Mouse (Mus musculus): ENCODE data around the gene Itgae. TPM values are rescaled to one million over a fixed set of nuclear protein-coding genes. Genes with fewer than 3 reads are reported as not detected.

Gene Itgae
- polyA plus RNA-seq, 1 experiment, result 0.33 TPM

GRCm38 (mm10) chr11:73057701-73058100 lies 32.7 kb upstream of the Itgae start:
- Histone ChIP-seq H3K4me1 (ENCODE audit: control insufficient read depth, insufficient read depth, low read length) (no peaks in the 10 kb centered on the region), H3K4me3 (replicated peaks; ENCODE audit: insufficient read depth, low read depth, low read length) (no peak overlapping the region), H3K27me3 (ENCODE audit: control insufficient read depth, insufficient read depth, low read length) (no peaks in the 10 kb centered on the region), H3K27ac (ENCODE audit: insufficient read depth, low read length) (no peak overlapping the region)
- no peak for DNase-seq
- no peak for TF ChIP-seq CTCF (IDR thresholded peaks at IDR 0.05; ENCODE audit: borderline replicate concordance, insufficient read depth, low read depth, low read length)
- no peak for TF ChIP-seq POLR2A (IDR thresholded peaks at IDR 0.05; ENCODE audit: borderline replicate concordance, insufficient read depth, low read length)
- 81% methylated on average over 5 of the region's 5 CpGs for WGBS

DNA sequence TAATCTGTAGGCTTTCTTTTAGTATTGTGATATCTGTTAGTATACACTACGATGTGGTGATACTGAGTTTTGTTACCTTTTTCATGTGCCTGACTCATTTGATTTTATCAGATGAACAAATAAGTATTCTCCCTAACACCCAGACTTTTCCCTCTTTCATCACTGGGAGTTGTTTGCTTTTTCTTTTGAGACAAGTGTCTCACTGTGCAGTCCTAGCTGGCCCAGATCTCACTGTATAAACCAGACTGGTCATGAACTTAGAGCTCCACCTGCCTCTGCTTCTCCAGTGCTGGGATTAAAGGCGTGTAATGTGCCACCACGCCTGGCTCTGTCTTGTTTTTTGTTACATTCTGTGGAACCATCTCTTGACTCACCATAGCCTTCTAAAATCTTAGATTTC lies 30.8 kb upstream of the Itgae start:
- no peak for TF ChIP-seq POLR2A (IDR thresholded peaks at IDR 0.05; ENCODE audit: borderline replicate concordance, insufficient read depth, low read length)
- no peak for DNase-seq
- Histone ChIP-seq H3K4me1 (ENCODE audit: control insufficient read depth, insufficient read depth, low read length) (no peaks in the 10 kb centered on the region), H3K27me3 (ENCODE audit: control insufficient read depth, insufficient read depth, low read length) (no peaks in the 10 kb centered on the region), H3K27ac (ENCODE audit: insufficient read depth, low read length) (no peak overlapping the region), H3K4me3 (replicated peaks; ENCODE audit: insufficient read depth, low read depth, low read length) (no peak overlapping the region)
- 93% methylated on average over 3 of the region's 3 CpGs for WGBS

DNA sequence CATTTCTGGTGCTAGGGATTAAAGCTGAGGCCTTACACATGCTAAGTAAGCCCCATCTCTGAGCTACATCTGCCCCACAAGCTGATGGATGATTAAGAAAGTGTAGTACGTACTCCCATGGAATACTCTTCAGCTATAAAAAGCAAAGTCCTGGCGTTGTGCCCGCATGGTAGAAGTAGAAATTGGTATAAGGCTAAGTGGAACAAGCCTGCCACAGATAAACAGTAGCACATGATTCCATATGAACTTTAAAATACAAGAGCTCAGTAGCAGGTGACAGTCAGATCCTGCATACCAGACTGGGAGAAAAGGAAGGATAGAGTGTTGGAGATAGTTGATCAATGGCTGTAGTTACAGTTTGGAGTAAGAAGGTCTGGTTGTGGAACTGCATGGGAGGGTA lies 29.0 kb upstream of the Itgae start:
- Histone ChIP-seq H3K4me3 (replicated peaks; ENCODE audit: insufficient read depth, low read depth, low read length) (no peak overlapping the region), H3K27me3 (ENCODE audit: control insufficient read depth, insufficient read depth, low read length) (no peaks in the 10 kb centered on the region), H3K27ac (ENCODE audit: insufficient read depth, low read length) (no peak overlapping the region), H3K4me1 (ENCODE audit: control insufficient read depth, insufficient read depth, low read length) (no peaks in the 10 kb centered on the region)
- no peak for DNase-seq
- WGBS, result 84% methylated on average over 3 of the region's 3 CpGs
- TF ChIP-seq CTCF (IDR thresholded peaks at IDR 0.05; ENCODE audit: borderline replicate concordance, insufficient read depth, low read depth, low read length) (no peak), POLR2A (IDR thresholded peaks at IDR 0.05; ENCODE audit: borderline replicate concordance, insufficient read depth, low read length) (no peak)

DNA sequence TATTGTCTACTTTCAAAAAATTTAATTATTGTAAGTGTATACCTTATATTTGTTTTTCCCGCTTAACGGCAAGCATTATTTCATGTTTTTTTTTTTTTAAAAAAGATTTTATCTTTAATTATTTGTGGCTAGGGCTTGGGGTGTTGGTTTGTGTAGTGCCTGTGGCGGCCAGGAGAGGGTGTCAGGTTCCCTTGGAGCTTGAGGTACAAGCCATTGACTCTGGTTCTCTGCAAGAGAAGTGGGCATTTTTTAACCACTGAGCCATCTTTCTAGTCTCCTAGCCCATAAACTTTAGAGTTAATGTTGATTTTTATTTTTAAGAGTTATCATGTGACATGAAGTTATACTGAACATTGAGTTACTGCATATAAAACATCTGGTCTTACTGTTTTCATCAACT lies 18.5 kb upstream of the Itgae start:
- TF ChIP-seq CTCF (IDR thresholded peaks at IDR 0.05; ENCODE audit: borderline replicate concordance, insufficient read depth, low read depth, low read length), result peak; percentile 37; the same call in 1 of the 2 replicates
- TF ChIP-seq POLR2A (IDR thresholded peaks at IDR 0.05; ENCODE audit: borderline replicate concordance, insufficient read depth, low read length), result no peak
- no peak overlapping the region for H3K27ac ChIP-seq (ENCODE audit: insufficient read depth, low read length)
- H3K4me1 ChIP-seq (ENCODE audit: control insufficient read depth, insufficient read depth, low read length), result no peaks in the 10 kb centered on the region
- H3K27me3 ChIP-seq (ENCODE audit: control insufficient read depth, insufficient read depth, low read length), result no peaks in the 10 kb centered on the region
- H3K4me3 ChIP-seq (replicated peaks; ENCODE audit: insufficient read depth, low read depth, low read length), result no peak overlapping the region
- WGBS, result 91% methylated on average over 3 of the region's 3 CpGs
- DNase-seq, result peak in 1 of 2 experiments; percentile 12

DNA sequence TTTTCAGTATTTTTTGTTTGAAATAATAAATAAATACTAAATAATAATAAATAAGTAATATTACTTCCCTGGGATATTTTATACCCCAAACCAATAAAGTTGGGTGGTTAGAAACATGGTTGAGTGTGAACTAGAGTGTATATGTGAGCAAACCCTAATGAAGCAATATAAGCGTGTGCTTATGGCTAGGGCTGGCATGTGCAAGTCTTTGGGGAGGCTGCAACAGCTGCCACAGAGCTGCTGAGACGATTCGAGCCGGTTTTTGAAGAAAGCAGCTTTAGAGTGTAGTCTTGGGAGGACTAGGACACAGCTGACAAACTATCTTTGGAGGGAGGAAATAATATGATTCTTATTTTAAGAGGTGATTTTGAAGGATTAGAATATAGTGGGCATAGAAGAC lies 14.1 kb upstream of the Itgae start:
- H3K4me3 ChIP-seq (replicated peaks; ENCODE audit: insufficient read depth, low read depth, low read length), result no peak overlapping the region
- H3K4me1 ChIP-seq (ENCODE audit: control insufficient read depth, insufficient read depth, low read length), result no peaks in the 10 kb centered on the region
- no peaks in the 10 kb centered on the region for H3K27me3 ChIP-seq (ENCODE audit: control insufficient read depth, insufficient read depth, low read length)
- 24% methylated on average over 4 of the region's 4 CpGs for WGBS
- no peak for DNase-seq
- TF ChIP-seq CTCF (IDR thresholded peaks at IDR 0.05; ENCODE audit: borderline replicate concordance, insufficient read depth, low read depth, low read length) (no peak), POLR2A (IDR thresholded peaks at IDR 0.05; ENCODE audit: borderline replicate concordance, insufficient read depth, low read length) (no peak)
- no peak overlapping the region for H3K27ac ChIP-seq (ENCODE audit: insufficient read depth, low read length)

DNA sequence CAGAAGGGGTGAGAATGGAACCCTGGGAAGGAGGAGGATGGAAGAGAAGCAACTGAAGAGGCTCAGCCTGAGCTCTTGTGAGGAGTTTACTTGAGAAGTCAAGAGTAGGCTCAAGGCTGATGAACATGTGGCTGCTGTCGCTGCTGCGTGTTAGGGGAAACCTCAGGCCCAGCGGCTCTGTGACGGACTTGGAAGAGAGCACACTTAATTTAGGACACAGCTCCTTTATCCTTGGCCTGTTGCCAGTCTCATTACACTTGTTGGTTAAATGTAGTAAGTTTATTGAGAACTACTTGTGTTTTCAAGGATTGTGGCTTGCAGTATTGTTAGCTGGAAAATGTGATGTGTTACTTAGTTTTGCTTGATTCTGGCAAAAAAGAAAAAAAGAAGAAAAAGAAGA lies 13.7 kb upstream of the Itgae start:
- Histone ChIP-seq H3K27me3 (ENCODE audit: control insufficient read depth, insufficient read depth, low read length) (no peaks in the 10 kb centered on the region), H3K27ac (ENCODE audit: insufficient read depth, low read length) (no peak overlapping the region), H3K4me3 (replicated peaks; ENCODE audit: insufficient read depth, low read depth, low read length) (no peak overlapping the region), H3K4me1 (ENCODE audit: control insufficient read depth, insufficient read depth, low read length) (no peaks in the 10 kb centered on the region)
- 23% methylated on average over 4 of the region's 4 CpGs for WGBS
- peak in 1 of 2 experiments; percentile 14 for DNase-seq
- TF ChIP-seq CTCF (IDR thresholded peaks at IDR 0.05; ENCODE audit: borderline replicate concordance, insufficient read depth, low read depth, low read length), result no peak
- TF ChIP-seq POLR2A (IDR thresholded peaks at IDR 0.05; ENCODE audit: borderline replicate concordance, insufficient read depth, low read length), result no peak

DNA sequence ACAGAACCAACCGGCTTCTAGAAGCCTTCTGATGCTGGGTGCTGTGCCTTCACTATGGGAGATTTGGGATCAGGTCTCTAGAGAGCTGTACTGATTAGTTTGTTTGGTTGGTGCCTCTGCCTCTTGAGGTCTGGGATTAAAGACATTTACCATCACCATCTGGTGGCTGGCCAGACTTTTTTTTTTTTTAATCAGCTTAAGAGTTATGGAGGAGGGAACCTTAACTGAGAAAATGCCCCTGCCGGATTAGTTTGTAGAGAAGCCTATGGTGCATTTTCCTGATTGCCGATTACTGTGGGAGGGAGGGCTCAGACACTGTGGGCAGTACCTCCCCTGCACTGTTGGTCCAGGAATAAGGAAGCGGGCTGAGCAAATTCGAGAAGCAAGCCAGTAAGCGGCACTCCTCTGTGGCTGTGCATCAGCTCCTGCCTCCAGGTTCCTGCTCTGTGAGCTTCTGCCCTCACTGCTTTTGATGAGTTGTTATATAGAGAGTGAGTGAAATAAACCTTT lies 13.1 kb upstream of the Itgae start:
- Histone ChIP-seq H3K27ac (ENCODE audit: insufficient read depth, low read length) (no peak overlapping the region), H3K4me1 (ENCODE audit: control insufficient read depth, insufficient read depth, low read length) (no peaks in the 10 kb centered on the region), H3K4me3 (replicated peaks; ENCODE audit: insufficient read depth, low read depth, low read length) (no peak overlapping the region), H3K27me3 (ENCODE audit: control insufficient read depth, insufficient read depth, low read length) (no peaks in the 10 kb centered on the region)
- no peak for TF ChIP-seq POLR2A (IDR thresholded peaks at IDR 0.05; ENCODE audit: borderline replicate concordance, insufficient read depth, low read length)
- TF ChIP-seq CTCF (IDR thresholded peaks at IDR 0.05; ENCODE audit: borderline replicate concordance, insufficient read depth, low read depth, low read length), result no peak
- DNase-seq, result no peak
- 52% methylated on average over 6 of the region's 6 CpGs for WGBS

- no peak for DNase-seq
- 32% methylated on average over 8 of the region's 8 CpGs for WGBS
- TF ChIP-seq POLR2A (IDR thresholded peaks at IDR 0.05; ENCODE audit: borderline replicate concordance, insufficient read depth, low read length), result no peak
- TF ChIP-seq CTCF (IDR thresholded peaks at IDR 0.05; ENCODE audit: borderline replicate concordance, insufficient read depth, low read depth, low read length), result no peak
- Histone ChIP-seq H3K4me1 (ENCODE audit: control insufficient read depth, insufficient read depth, low read length) (no peaks in the 10 kb centered on the region), H3K27ac (ENCODE audit: insufficient read depth, low read length) (no peak overlapping the region), H3K4me3 (replicated peaks; ENCODE audit: insufficient read depth, low read depth, low read length) (no peak overlapping the region), H3K27me3 (ENCODE audit: control insufficient read depth, insufficient read depth, low read length) (no peaks in the 10 kb centered on the region)
Observed at GRCm38 (mm10) chr11:73078615-73079014, 11.8 kb upstream of the Itgae start.

Data from cerebellum, adult 2 months (tissue).